Mouse (Mus musculus) retina, adult 2 months (tissue): ENCODE results near the gene Tprg.

Experiments used
- DNase-seq: peaks from one replicate; pipeline ENCODE4 v3.0.0-alpha.2; 2012; ENCODE audit warnings: low read depth, low spot score

Tprg gene

GRCm38 (mm10) chr16:25333279-25334219 is 46.9 kb downstream of the Tprg start:
- DNase-seq, result no peak

DNA sequence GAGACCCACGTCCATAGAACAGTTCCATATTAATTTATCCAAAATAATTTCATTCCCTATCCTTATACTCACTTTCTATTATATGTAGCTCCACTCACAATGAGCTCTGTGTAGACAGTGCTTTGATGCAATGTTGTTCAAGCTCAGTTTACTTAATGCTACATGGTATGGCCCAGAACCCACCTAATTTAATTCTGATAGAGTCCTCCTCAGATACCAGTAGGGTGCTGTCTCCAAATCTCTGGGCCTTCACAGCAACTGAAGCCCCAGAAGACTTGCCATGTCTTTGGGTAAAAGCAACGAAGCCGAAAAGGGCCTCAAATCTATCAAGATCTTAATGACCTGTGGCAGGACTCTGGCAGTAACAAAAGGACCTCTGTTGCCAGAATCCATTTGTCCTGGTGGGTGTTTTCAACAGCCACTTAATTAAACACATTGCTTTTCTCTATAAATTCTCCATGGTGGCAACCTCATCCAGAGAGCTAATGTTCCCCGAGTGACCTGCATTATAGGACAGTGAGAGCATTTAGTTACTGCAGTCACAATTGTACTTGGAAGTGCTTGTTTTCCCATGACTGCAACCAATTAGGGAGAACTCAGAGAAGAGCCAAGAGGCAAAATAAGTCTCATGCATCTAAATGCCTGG is 48.6 kb downstream of the Tprg start:
- DNase-seq, result no peak

- DNase-seq, result peak; percentile 22
Measured at GRCm38 (mm10) chr16:25349626-25350025, 63.0 kb downstream of the Tprg start.

GRCm38 (mm10) chr16:25367834-25368233 is 81.2 kb downstream of the Tprg start:
- DNase-seq, result no peak

DNA sequence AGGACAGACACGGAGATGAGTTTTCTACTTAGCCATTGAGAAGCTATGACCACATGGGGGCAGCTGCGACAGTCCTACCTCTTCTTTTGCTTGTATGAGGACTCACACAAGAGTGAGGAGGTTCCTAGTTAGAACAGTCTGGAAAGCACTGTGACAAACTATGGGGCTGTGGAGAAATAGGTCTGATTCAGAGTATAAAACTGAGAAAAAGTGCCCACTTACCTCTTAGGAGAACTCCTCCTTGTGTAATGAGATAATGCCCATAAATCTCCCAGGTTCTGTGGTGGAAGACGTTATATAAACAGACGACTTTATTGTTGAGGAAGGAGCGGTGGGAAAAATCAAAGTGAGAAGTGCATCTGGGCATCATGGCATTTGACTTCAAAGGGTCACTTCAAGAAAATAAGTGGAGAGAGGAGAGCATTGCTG is 83.4 kb downstream of the Tprg start:
- DNase-seq, result no peak

DNA sequence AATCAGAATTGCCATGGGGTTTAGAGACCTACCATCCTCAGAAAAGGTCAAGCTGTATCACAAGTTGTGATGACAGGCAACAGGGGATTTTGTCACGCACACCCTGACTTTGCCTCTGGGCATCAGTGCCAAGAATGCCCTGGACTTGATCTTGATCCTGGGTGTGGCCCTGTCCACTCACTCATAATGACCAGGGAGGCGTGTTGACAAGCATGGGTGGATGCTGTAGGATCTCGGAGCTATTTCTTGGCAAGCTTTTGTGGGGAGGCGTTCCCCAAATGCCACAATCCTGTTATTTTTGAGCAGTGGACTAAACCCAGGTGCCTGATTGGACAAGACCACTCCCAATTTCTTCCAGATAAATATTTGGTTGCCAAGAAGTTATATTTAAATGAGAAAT is 87.5 kb downstream of the Tprg start:
- no peak for DNase-seq

DNA sequence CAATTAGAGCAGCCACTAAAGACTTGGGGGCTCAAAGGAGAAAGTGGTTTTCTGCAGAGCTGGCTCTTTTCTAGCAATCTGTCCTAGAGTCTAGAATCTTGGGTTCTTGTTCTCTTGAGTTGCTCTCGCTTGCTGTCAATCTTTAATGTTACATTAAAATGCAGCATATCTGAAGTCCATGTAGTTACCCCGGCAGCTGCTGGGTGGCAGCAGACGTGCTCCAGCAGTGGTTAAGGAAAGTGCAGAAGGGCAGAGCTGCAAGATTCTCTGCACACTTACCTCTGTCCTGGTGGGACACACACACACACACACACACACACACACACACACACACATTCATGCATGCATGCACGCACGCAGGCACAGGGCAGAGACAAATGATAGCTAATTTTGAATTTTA is 88.2 kb downstream of the Tprg start:
- DNase-seq, result no peak

DNA sequence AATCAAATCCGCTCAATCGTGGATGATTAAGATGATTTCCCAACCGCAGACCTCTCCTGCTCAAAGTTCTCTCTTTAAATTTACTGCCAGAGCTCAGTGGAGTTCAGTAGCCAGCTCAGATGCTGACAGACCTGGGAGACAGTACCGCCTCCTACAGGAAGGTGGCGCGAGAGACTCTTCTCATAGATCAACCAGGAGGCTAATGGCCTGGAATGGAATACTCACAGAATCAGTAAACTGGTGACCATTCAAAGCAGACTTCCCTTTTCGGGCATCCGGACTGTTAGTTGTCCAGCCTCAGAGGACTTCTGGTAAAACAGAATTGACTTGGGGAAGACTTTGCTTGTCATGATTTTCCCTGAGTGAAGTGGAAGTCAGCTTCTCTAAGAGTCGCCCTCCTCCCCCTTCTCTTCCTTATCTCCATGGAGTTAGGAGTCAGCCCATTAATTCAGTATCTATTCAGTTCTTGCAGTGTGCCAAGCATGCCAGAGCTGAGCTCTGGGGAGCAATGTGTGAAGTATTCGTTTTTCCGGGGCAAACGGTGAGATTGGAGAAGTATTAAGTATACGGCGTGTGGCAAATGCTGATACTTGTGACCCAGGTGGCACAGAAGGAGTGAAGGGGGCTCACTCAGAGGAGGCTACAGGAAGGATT is 90.2 kb downstream of the Tprg start:
- peak; percentile 2 for DNase-seq

DNA sequence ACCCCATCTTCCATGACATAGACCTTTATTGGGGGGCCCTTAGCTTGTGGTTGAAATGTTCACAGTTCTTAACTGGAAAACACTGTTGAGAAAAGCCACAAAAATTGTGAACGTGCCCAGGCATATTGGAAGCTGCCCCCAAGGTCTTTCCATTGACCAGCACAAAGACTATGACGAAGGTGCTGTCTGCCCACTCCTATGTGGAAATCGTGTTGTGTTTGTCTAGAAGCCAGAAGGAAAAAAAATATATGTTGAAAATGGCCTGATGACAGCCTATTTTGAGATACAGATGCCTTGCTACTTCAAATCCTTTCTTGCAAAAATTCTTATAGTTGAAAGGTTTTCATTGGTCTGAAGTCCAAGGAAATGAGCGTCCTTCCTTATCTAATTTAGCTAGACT is 91.1 kb downstream of the Tprg start:
- no peak for DNase-seq

GRCm38 (mm10) chr16:25385498-25386192 is 99.0 kb downstream of the Tprg start:
- DNase-seq, result no peak

DNA sequence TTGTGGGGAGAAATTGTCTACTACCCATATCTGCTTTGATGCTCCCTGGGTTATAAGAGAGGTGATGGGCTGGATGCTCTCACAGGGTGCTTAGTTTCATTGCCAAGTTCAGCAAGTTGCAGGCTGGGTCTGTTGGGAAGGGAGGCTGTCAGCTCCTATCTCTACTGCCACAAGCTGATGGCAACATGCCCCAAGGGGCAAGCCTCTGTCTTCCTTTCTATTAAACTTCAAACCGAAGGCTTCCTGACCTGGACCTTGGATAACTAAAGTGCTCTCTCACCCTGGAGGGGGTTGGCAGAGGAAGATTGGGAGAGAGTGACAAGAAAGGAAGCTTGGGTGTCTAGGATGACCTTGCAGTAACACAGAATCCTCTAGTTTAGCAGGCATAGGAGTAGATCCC is 108.1 kb downstream of the Tprg start:
- no peak for DNase-seq

DNA sequence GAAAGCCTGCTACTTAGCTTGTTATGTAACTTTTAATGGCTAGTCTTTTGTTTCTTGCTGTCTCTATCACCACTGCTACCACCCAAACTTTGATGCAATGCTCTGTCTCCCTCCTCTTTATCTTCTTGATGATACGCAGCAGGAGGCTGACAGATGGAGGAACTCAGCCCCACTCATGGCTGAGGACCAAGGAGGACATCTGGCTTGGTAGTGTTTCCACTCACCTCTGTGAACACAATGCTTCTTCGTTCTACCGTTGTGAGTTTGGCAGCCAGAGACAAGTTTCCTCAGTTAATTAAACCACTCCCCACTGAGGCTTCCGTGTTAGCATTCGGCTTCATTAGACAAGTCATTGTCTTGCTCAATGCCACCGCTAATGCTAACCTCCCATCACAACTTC is 117.5 kb downstream of the Tprg start:
- no peak for DNase-seq

DNA sequence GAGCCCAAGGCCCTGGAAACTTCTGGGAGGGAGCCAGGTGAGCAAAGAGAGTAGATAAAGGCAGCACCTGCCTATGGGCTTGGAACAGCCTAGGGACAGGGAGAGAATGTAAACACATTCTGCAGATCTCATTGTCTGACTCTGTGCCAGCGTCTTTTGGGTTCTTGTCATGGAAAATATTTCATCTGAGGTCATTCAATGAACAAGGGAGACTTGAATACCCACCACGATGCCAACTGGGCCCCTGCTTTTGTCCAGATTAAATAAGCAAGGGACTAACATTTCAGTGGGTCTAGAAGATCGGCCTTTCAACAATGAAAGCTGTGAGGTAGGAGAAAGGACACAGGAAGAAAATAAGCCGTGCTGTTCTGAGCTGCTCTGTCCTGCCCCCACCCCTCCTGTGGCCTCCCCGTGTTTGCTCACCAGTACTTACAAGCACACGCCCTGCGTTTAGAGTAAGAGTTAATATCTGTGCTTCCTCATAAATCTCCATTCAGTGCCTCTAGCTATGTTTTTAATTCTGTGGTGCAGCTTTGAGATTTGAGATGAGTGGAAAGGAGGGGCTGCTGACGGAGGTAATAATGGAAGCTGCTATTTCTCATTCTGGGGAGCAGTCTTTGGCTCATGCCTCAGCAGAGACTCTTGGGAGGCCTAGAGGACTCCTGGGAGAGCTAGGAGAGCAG is 120.7 kb downstream of the Tprg start:
- no peak for DNase-seq

DNA sequence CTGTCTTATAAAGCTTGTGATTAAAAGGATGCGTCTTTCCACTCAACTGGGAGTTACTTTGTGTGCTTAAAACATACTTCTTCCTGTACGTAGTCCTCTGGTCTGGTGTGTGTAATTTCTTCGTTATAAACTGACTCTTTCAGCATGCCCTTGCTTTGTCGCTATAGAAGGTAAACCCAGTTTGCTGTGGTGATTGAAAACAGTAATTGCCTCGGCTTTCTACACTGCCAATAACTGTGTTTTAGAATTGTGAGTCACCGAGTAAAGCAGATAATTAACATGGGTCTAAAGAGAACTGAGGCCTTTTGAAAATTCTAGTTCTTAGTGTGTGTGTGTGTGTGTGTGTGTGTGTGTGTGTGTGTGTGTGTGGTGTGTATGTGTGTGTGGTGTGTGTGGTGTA is 121.4 kb downstream of the Tprg start:
- DNase-seq, result no peak

DNA sequence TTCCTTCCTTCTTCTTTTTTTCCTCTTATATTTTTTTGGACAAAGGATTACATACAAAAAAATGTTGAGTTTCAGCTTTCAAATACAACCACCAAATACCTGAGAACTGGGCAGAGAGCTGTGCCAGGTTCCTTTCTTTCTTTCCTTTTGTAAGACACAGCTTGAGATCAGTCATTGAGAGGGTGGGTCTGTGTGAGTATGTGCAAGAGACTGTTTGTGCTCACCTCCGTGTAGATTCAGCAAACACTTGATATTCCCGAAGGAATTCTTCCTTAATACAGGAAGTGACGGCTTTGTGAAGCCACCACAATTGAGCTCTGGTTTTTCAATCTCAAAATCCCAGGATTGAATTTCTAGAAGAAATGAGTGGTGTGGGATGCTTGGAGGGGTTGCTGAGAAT is 124.7 kb downstream of the Tprg start:
- DNase-seq, result no peak

DNA sequence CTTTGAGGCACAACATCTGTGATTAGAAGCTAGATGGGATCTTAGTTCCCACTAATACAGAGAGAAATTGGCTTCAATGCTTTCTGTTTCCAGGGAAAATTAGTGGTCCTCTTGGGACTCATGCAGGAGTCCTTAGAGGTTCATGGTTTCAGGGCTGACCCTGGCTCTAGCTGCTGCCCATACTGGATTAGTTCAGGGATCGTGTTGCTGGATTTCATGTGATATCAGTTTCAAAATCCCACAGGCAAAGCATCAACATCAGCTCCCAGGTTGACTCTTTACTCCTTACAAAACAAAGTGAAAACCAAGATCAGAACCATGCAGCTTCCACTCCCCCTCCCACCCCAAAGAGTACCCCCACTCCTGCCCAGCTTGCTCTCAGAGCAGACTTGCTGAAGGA is 127.3 kb downstream of the Tprg start:
- DNase-seq, result no peak

DNA sequence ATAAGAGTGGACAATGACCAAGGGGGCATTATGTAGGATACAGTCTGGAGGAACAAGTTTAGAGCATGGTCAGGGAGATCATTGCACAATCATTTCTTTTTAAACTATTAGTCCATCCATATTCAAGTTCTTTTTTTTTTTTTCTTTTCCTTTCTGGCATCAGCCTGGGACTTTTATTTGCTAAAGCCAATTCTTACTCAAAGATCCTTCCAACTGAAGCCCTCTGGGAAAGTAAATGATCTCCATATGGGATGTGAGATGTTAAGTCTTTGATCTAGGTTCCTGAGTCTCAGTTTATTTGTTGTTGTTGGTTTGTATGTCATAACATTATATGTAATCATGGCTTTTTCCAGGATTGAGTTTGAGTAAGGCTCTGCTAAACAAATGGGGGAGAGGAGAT is 128.6 kb downstream of the Tprg start:
- DNase-seq, result no peak

DNA sequence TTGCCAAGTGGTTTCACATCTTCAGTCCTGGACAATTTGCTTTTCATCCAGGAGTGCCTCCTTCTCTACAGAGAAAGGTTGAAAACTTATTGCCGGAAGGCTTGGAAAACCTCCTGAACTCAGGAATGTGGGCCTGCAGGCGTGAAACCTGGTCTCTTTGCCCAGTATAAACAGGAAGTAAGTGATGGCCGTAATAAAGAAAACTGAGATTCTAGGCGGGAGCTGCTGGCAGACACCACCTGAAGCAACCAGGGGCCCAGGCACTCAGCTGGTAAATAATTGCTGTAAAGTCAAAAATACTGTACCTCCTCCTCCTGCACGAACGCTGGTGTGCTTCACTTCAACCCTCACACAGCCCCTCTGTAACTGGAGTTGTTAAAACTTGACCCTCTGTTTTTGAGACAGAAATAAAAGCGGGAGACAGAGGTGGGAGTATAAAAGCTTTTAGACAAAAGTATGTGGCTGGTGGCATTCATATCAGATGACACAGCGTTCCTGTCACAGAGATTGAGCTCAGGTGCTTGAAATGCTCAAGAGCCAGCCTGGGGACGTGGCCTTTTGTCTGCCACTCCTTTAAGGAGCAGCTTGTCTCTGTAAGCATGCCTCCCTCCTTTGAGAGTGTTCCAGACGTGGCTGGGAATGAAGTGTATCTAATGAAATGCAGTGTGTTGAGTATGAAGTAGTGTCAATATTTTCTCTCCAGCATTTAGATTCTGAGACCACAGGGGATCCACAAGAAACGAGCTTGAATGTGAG is 131.4 kb downstream of the Tprg start:
- no peak for DNase-seq

GRCm38 (mm10) chr16:25422997-25423396 is 136.4 kb downstream of the Tprg start:
- no peak for DNase-seq

- DNase-seq, result no peak
Measured at GRCm38 (mm10) chr16:25424001-25424400, 137.4 kb downstream of the Tprg start.

DNA sequence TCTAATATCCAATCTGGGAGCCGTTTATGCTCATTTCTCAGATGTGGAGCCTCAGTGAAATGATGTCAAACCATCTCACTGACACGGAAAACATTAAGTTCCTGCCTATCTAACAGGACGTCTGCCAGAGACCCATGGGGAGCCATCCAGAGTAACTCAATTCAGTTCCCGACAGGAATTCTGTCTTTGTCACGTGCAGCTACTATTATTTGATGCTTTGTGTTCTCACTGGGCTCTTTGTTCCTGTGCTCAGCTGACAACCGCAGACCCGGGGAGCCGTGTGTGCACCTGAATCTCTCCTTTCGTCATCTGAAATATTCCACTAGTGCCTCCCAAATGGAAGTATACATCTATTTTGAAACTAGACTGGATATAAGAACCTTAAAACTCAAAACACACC is 138.3 kb downstream of the Tprg start:
- DNase-seq, result no peak
